Mouse (Mus musculus): Measurements from ENCODE around the gene Rgs19. TPM values are rescaled to one million over a fixed set of nuclear protein-coding genes. Genes with fewer than 3 reads are reported as not detected.

The Rgs19 gene
- polyA plus RNA-seq, 1 experiment from 2014 or later: 64.2 TPM

- H3K4me3 ChIP-seq (ENCODE audit: low read depth, low read length): no peak overlapping the region
- H3K36me3 ChIP-seq (ENCODE audit: control insufficient read depth, insufficient read depth, low read length): peaks cover 37% of the 10 kb centered on the region
- ATAC-seq (replicated peaks; ENCODE audit: low FRiP score, low TSS enrichment, low read depth): no peak
- H3K9me3 ChIP-seq (ENCODE audit: control insufficient read depth, low read length): no peaks in the 10 kb centered on the region
- H3K27ac ChIP-seq (ENCODE audit: low read depth): no peak overlapping the region
- H3K4me2 ChIP-seq (ENCODE audit: low read length): no peak overlapping the region
- H3K9ac ChIP-seq (ENCODE audit: low read length): no peak overlapping the region
- 77% methylated on average over 6 of the region's 6 CpGs for WGBS
- H3K27me3 ChIP-seq (replicated peaks; ENCODE audit: control insufficient read depth, insufficient read depth, low read length): no peaks in the 10 kb centered on the region
- H3K4me1 ChIP-seq (replicated peaks; ENCODE audit: control insufficient read depth, insufficient read depth, low read length): peaks cover 6% of the 10 kb centered on the region; the same call in 1 of the 2 replicates
- no peak for DNase-seq (ENCODE audit: low spot score)
Measured at GRCm38 (mm10) chr2:181691083-181691482, 2.7 kb downstream of the Rgs19 start.

GRCm38 (mm10) chr2:181689466-181690160, 4.2 kb downstream of the Rgs19 start:
- H3K4me2 ChIP-seq (ENCODE audit: low read length): no peak overlapping the region
- 88% methylated on average over 10 of the region's 10 CpGs for WGBS
- no peak overlapping the region for H3K4me3 ChIP-seq (ENCODE audit: low read depth, low read length)
- no peaks in the 10 kb centered on the region for H3K27me3 ChIP-seq (replicated peaks; ENCODE audit: control insufficient read depth, insufficient read depth, low read length)
- no peaks in the 10 kb centered on the region for H3K9me3 ChIP-seq (ENCODE audit: control insufficient read depth, low read length)
- H3K36me3 ChIP-seq (ENCODE audit: control insufficient read depth, insufficient read depth, low read length): peaks cover 44% of the 10 kb centered on the region
- no peak for ATAC-seq (replicated peaks; ENCODE audit: low FRiP score, low TSS enrichment, low read depth)
- no peak overlapping the region for H3K9ac ChIP-seq (ENCODE audit: low read length)
- peaks cover 6% of the 10 kb centered on the region; the same call in 1 of the 2 replicates for H3K4me1 ChIP-seq (replicated peaks; ENCODE audit: control insufficient read depth, insufficient read depth, low read length)
- no peak for DNase-seq (ENCODE audit: low spot score)
- no peak overlapping the region for H3K27ac ChIP-seq (ENCODE audit: low read depth)

GRCm38 (mm10) chr2:181687586-181687985, 6.2 kb downstream of the Rgs19 start:
- no peaks in the 10 kb centered on the region for H3K4me1 ChIP-seq (replicated peaks; ENCODE audit: control insufficient read depth, insufficient read depth, low read length)
- H3K27ac ChIP-seq (ENCODE audit: low read depth): no peak overlapping the region
- H3K4me2 ChIP-seq (ENCODE audit: low read length): no peak overlapping the region
- peaks cover 47% of the 10 kb centered on the region for H3K36me3 ChIP-seq (ENCODE audit: control insufficient read depth, insufficient read depth, low read length)
- DNase-seq (ENCODE audit: low spot score): no peak
- H3K9me3 ChIP-seq (ENCODE audit: control insufficient read depth, low read length): no peaks in the 10 kb centered on the region
- no peak overlapping the region for H3K9ac ChIP-seq (ENCODE audit: low read length)
- ATAC-seq (replicated peaks; ENCODE audit: low FRiP score, low TSS enrichment, low read depth): no peak
- H3K27me3 ChIP-seq (replicated peaks; ENCODE audit: control insufficient read depth, insufficient read depth, low read length): no peaks in the 10 kb centered on the region
- 95% methylated on average over 8 of the region's 8 CpGs for WGBS
- H3K4me3 ChIP-seq (ENCODE audit: low read depth, low read length): no peak overlapping the region

- DNase-seq (ENCODE audit: low spot score): no peak
- H3K27ac ChIP-seq (ENCODE audit: low read depth): no peak overlapping the region
- WGBS: 92% methylated on average over 4 of the region's 4 CpGs
Measured at GRCm38 (mm10) chr2:181685686-181686085, 8.1 kb downstream of the Rgs19 start.

GRCm38 (mm10) chr2:181684713-181685112, 9.1 kb downstream of the Rgs19 start:
- DNase-seq (ENCODE audit: low spot score) (no peak), ATAC-seq (replicated peaks; ENCODE audit: low FRiP score, low TSS enrichment, low read depth) (no peak)
- WGBS: 70% methylated on average over 1 of the region's 1 CpGs
- peaks cover 46% of the 10 kb centered on the region for H3K36me3 ChIP-seq (ENCODE audit: control insufficient read depth, insufficient read depth, low read length)
- H3K27me3 ChIP-seq (replicated peaks; ENCODE audit: control insufficient read depth, insufficient read depth, low read length): no peaks in the 10 kb centered on the region
- peaks cover 6% of the 10 kb centered on the region; the same call in 1 of the 2 replicates for H3K4me1 ChIP-seq (replicated peaks; ENCODE audit: control insufficient read depth, insufficient read depth, low read length)
- no peak overlapping the region for H3K9ac ChIP-seq (ENCODE audit: low read length)
- H3K9me3 ChIP-seq (ENCODE audit: control insufficient read depth, low read length): no peaks in the 10 kb centered on the region
- no peak overlapping the region for H3K27ac ChIP-seq (ENCODE audit: low read depth)
- H3K4me3 ChIP-seq (ENCODE audit: low read depth, low read length): no peak overlapping the region
- no peak overlapping the region for H3K4me2 ChIP-seq (ENCODE audit: low read length)

More at GRCm38 (mm10) chr2:181685686-181686085, 8.1 kb downstream of the Rgs19 start:
- H3K4me3 ChIP-seq (ENCODE audit: low read depth, low read length): no peak overlapping the region
- peaks cover 47% of the 10 kb centered on the region for H3K36me3 ChIP-seq (ENCODE audit: control insufficient read depth, insufficient read depth, low read length)
- peaks cover 5% of the 10 kb centered on the region; the same call in 1 of the 2 replicates for H3K4me1 ChIP-seq (replicated peaks; ENCODE audit: control insufficient read depth, insufficient read depth, low read length)
- no peak for ATAC-seq (replicated peaks; ENCODE audit: low FRiP score, low TSS enrichment, low read depth)
- no peak overlapping the region for H3K4me2 ChIP-seq (ENCODE audit: low read length)
- H3K9me3 ChIP-seq (ENCODE audit: control insufficient read depth, low read length): no peaks in the 10 kb centered on the region
- H3K27me3 ChIP-seq (replicated peaks; ENCODE audit: control insufficient read depth, insufficient read depth, low read length): no peaks in the 10 kb centered on the region
- no peak overlapping the region for H3K9ac ChIP-seq (ENCODE audit: low read length)

GRCm38 (mm10) chr2:181683381-181683780, 10.4 kb downstream of the Rgs19 start:
- H3K4me3 ChIP-seq (ENCODE audit: low read depth, low read length): no peak overlapping the region
- H3K4me1 ChIP-seq (replicated peaks; ENCODE audit: control insufficient read depth, insufficient read depth, low read length): peaks cover 6% of the 10 kb centered on the region; the same call in 1 of the 2 replicates
- no peaks in the 10 kb centered on the region for H3K27me3 ChIP-seq (replicated peaks; ENCODE audit: control insufficient read depth, insufficient read depth, low read length)
- no peaks in the 10 kb centered on the region for H3K9me3 ChIP-seq (ENCODE audit: control insufficient read depth, low read length)
- peaks cover 33% of the 10 kb centered on the region for H3K36me3 ChIP-seq (ENCODE audit: control insufficient read depth, insufficient read depth, low read length)
- H3K4me2 ChIP-seq (ENCODE audit: low read length): no peak overlapping the region
- 58% methylated on average over 4 of the region's 4 CpGs for WGBS
- no peak overlapping the region for H3K27ac ChIP-seq (ENCODE audit: low read depth)
- no peak for DNase-seq (ENCODE audit: low spot score)
- ATAC-seq (replicated peaks; ENCODE audit: low FRiP score, low TSS enrichment, low read depth): no peak
- H3K9ac ChIP-seq (ENCODE audit: low read length): no peak overlapping the region

GRCm38 (mm10) chr2:181681978-181682377, 11.8 kb downstream of the Rgs19 start:
- Histone ChIP-seq H3K4me3 (ENCODE audit: low read depth, low read length) (no peak overlapping the region), H3K4me2 (ENCODE audit: low read length) (no peak overlapping the region), H3K9me3 (ENCODE audit: control insufficient read depth, low read length) (no peaks in the 10 kb centered on the region), H3K9ac (ENCODE audit: low read length) (no peak overlapping the region), H3K36me3 (ENCODE audit: control insufficient read depth, insufficient read depth, low read length) (peaks cover 19% of the 10 kb centered on the region), H3K27me3 (replicated peaks; ENCODE audit: control insufficient read depth, insufficient read depth, low read length) (no peaks in the 10 kb centered on the region), H3K4me1 (replicated peaks; ENCODE audit: control insufficient read depth, insufficient read depth, low read length) (peaks cover 6% of the 10 kb centered on the region; the same call in 1 of the 2 replicates), H3K27ac (ENCODE audit: low read depth) (no peak overlapping the region)
- ATAC-seq (replicated peaks; ENCODE audit: low FRiP score, low TSS enrichment, low read depth): no peak
- no peak for DNase-seq (ENCODE audit: low spot score)
- 71% methylated on average over 1 of the region's 1 CpGs for WGBS

GRCm38 (mm10) chr2:181680716-181681117, 13.1 kb downstream of the Rgs19 start:
- peak; percentile 75 for DNase-seq (ENCODE audit: low spot score)
- peak overlapping the region; percentile 84 for H3K9ac ChIP-seq (ENCODE audit: low read length)
- peak overlapping the region; percentile 66 for H3K4me3 ChIP-seq (ENCODE audit: low read depth, low read length)
- no peaks in the 10 kb centered on the region for H3K27me3 ChIP-seq (replicated peaks; ENCODE audit: control insufficient read depth, insufficient read depth, low read length)
- ATAC-seq (replicated peaks; ENCODE audit: low FRiP score, low TSS enrichment, low read depth): peak; percentile 14
- H3K27ac ChIP-seq (ENCODE audit: low read depth): no peak overlapping the region; the same call in 1 of the 2 replicates
- H3K36me3 ChIP-seq (ENCODE audit: control insufficient read depth, insufficient read depth, low read length): peaks cover 6% of the 10 kb centered on the region; the same call in 1 of the 2 replicates
- WGBS: 18% methylated on average over 7 of the region's 7 CpGs
- peak overlapping the region; percentile 95 for H3K4me2 ChIP-seq (ENCODE audit: low read length)
- no peaks in the 10 kb centered on the region for H3K9me3 ChIP-seq (ENCODE audit: control insufficient read depth, low read length)
- H3K4me1 ChIP-seq (replicated peaks; ENCODE audit: control insufficient read depth, insufficient read depth, low read length): peaks cover 6% of the 10 kb centered on the region; the same call in 1 of the 2 replicates

Data from intestine, embryonic 14.5 days (tissue).